Mouse (Mus musculus): ENCODE measurements at regions not wholly inside any gene's neighbourhood (a gene's known extent, or its start where the extent isn't known, plus 50 kb on each side); places are given as distances from the start of the nearest gene placed in this dataset.

- H3K27me3 ChIP-seq (ENCODE audit: control insufficient read depth, insufficient read depth, low read length): no peaks in the 10 kb centered on the region
- WGBS: 86% methylated on average over 3 of the region's 3 CpGs
- TF ChIP-seq CTCF (IDR thresholded peaks at IDR 0.05; ENCODE audit: extremely low read depth, insufficient read length, insufficient replicate concordance, low read depth, low read length) (no peak), POLR2A (IDR thresholded peaks at IDR 0.05; ENCODE audit: low read depth, low read length) (no peak)
- H3K4me1 ChIP-seq (ENCODE audit: control insufficient read depth, insufficient read depth, insufficient read length, low read length): no peaks in the 10 kb centered on the region
- H3K27ac ChIP-seq (ENCODE audit: insufficient read depth, low read depth, low read length): no peak overlapping the region
- no peaks in the 10 kb centered on the region for H3K36me3 ChIP-seq (ENCODE audit: control insufficient read depth, insufficient read depth, low read length)
- H3K4me3 ChIP-seq (ENCODE audit: low read depth, low read length): no peak overlapping the region
Measured at GRCm38 (mm10) chr10:99482009-99482408, 219.0 kb downstream of the Dusp6 start.

- Histone ChIP-seq H3K27ac (ENCODE audit: insufficient read depth, low read depth, low read length) (no peak overlapping the region), H3K27me3 (ENCODE audit: control insufficient read depth, insufficient read depth, low read length) (no peaks in the 10 kb centered on the region), H3K4me3 (ENCODE audit: low read depth, low read length) (no peak overlapping the region), H3K36me3 (ENCODE audit: control insufficient read depth, insufficient read depth, low read length) (no peaks in the 10 kb centered on the region), H3K4me1 (ENCODE audit: control insufficient read depth, insufficient read depth, insufficient read length, low read length) (no peaks in the 10 kb centered on the region)
- 86% methylated on average over 16 of the region's 16 CpGs for WGBS
- no peak for TF ChIP-seq CTCF (IDR thresholded peaks at IDR 0.05; ENCODE audit: extremely low read depth, insufficient read length, insufficient replicate concordance, low read depth, low read length)
- no peak for TF ChIP-seq POLR2A (IDR thresholded peaks at IDR 0.05; ENCODE audit: low read depth, low read length)
Measured at GRCm38 (mm10) chr10:99488195-99489080, 225.4 kb downstream of the Dusp6 start.

- no peaks in the 10 kb centered on the region for H3K27me3 ChIP-seq (ENCODE audit: control insufficient read depth, insufficient read depth, low read length)
- H3K36me3 ChIP-seq (ENCODE audit: control insufficient read depth, insufficient read depth, low read length): no peaks in the 10 kb centered on the region
- 0 out of 2 replicates have a peak, but pooled peaks cover 3% of the 10 kb centered on the region for H3K4me1 ChIP-seq (ENCODE audit: control insufficient read depth, insufficient read depth, insufficient read length, low read length)
- H3K4me3 ChIP-seq (ENCODE audit: low read depth, low read length): no peak overlapping the region
- no peak overlapping the region for H3K27ac ChIP-seq (ENCODE audit: insufficient read depth, low read depth, low read length)
- TF ChIP-seq POLR2A (IDR thresholded peaks at IDR 0.05; ENCODE audit: low read depth, low read length): no peak
- TF ChIP-seq CTCF (IDR thresholded peaks at IDR 0.05; ENCODE audit: extremely low read depth, insufficient read length, insufficient replicate concordance, low read depth, low read length): no peak
- WGBS: 28% methylated on average over 17 of the region's 17 CpGs
Measured at GRCm38 (mm10) chr10:99511514-99512237, 247.8 kb downstream of the Csl start.

GRCm38 (mm10) chr10:99517944-99518343, 241.5 kb downstream of the Csl start:
- H3K4me1 ChIP-seq (ENCODE audit: control insufficient read depth, insufficient read depth, insufficient read length, low read length): no peaks in the 10 kb centered on the region
- WGBS: 79% methylated on average over 4 of the region's 4 CpGs
- H3K27me3 ChIP-seq (ENCODE audit: control insufficient read depth, insufficient read depth, low read length): no peaks in the 10 kb centered on the region
- no peak overlapping the region for H3K4me3 ChIP-seq (ENCODE audit: low read depth, low read length)
- no peaks in the 10 kb centered on the region for H3K36me3 ChIP-seq (ENCODE audit: control insufficient read depth, insufficient read depth, low read length)
- TF ChIP-seq CTCF (IDR thresholded peaks at IDR 0.05; ENCODE audit: extremely low read depth, insufficient read length, insufficient replicate concordance, low read depth, low read length) (no peak), POLR2A (IDR thresholded peaks at IDR 0.05; ENCODE audit: low read depth, low read length) (no peak)
- H3K27ac ChIP-seq (ENCODE audit: insufficient read depth, low read depth, low read length): no peak overlapping the region

- Histone ChIP-seq H3K4me1 (ENCODE audit: control insufficient read depth, insufficient read depth, insufficient read length, low read length) (no peaks in the 10 kb centered on the region), H3K27me3 (ENCODE audit: control insufficient read depth, insufficient read depth, low read length) (no peaks in the 10 kb centered on the region), H3K36me3 (ENCODE audit: control insufficient read depth, insufficient read depth, low read length) (no peaks in the 10 kb centered on the region), H3K4me3 (ENCODE audit: low read depth, low read length) (no peak overlapping the region), H3K27ac (ENCODE audit: insufficient read depth, low read depth, low read length) (no peak overlapping the region)
- TF ChIP-seq POLR2A (IDR thresholded peaks at IDR 0.05; ENCODE audit: low read depth, low read length) (no peak), CTCF (IDR thresholded peaks at IDR 0.05; ENCODE audit: extremely low read depth, insufficient read length, insufficient replicate concordance, low read depth, low read length) (no peak)
- 78% methylated on average over 4 of the region's 4 CpGs for WGBS
Measured at GRCm38 (mm10) chr10:99519479-99519878, 240.0 kb downstream of the Csl start.

GRCm38 (mm10) chr10:99523817-99524216, 235.6 kb downstream of the Csl start:
- no peak for TF ChIP-seq POLR2A (IDR thresholded peaks at IDR 0.05; ENCODE audit: low read depth, low read length)
- Histone ChIP-seq H3K4me1 (ENCODE audit: control insufficient read depth, insufficient read depth, insufficient read length, low read length) (no peaks in the 10 kb centered on the region), H3K4me3 (ENCODE audit: low read depth, low read length) (no peak overlapping the region), H3K27ac (ENCODE audit: insufficient read depth, low read depth, low read length) (no peak overlapping the region), H3K27me3 (ENCODE audit: control insufficient read depth, insufficient read depth, low read length) (no peaks in the 10 kb centered on the region), H3K36me3 (ENCODE audit: control insufficient read depth, insufficient read depth, low read length) (no peaks in the 10 kb centered on the region)
- WGBS: 83% methylated on average over 5 of the region's 5 CpGs

Measured in small intestine, adult 2 months (tissue).